In genomic region chr1:90909631-90910152, GRCm38 (mm10) we compare ENCODE assay signal across 9 mouse cellular contexts. TPM values are rescaled to one million over a fixed set of nuclear protein-coding genes. Genes with fewer than 3 reads are reported as not detected.
DNase-seq lines count a peak whose midpoint lies in the region; ATAC-seq and TF ChIP-seq lines count a peak whose summit lies in the region.
"Had no signal": no experiment of that assay in that cellular context is flagged by ENCODE, and none has a peak within 500 bp of the region (broad histone marks: within the 10 kb centered on the region; RNA-seq: fewer than 3 reads in every experiment).

No protein-coding gene starts in this region.

- no peaks in the 10 kb centered on the region for H3K36me3 ChIP-seq in intestine, postnatal 0 days (ENCODE audit: control insufficient read depth, insufficient read depth)

- H3K4me1 ChIP-seq in intestine, postnatal 0 days (replicated peaks; ENCODE audit: control insufficient read depth, insufficient read depth, low read length) = peaks cover 16% of the 10 kb centered on the region

- DNase-seq in urinary bladder, adult 18-20 months (ENCODE audit: low spot score in 2 of 2) = peak; percentile 72
- DNase-seq in urinary bladder, postnatal 10 days (ENCODE audit: low spot score) = no peak
- peak; percentile 77 for DNase-seq in lung, postnatal 14 days
- no peak for DNase-seq in spleen, postnatal 14 days (ENCODE audit: low spot score in 2 of 2)
- DNase-seq in cerebellum, adult 11-12 months = no peak

- no peaks in the 10 kb centered on the region for H3K27me3 ChIP-seq in intestine, postnatal 0 days (replicated peaks; ENCODE audit: control insufficient read depth, insufficient read depth, low read length)

- H3K4me3 ChIP-seq in intestine, postnatal 0 days (ENCODE audit: low read depth, low read length) = no peak overlapping the region

- peak; percentile 73 for TF ChIP-seq CTCF in intestine, postnatal 0 days (IDR thresholded peaks at IDR 0.05; ENCODE audit: low read depth)

- H3K9ac ChIP-seq in intestine, postnatal 0 days (ENCODE audit: low read depth, low read length) = no peak overlapping the region

- WGBS in intestine, postnatal 0 days = 12% methylated on average over 17 of the region's 17 CpGs

- peak; percentile 35 for ATAC-seq in granulocyte monocyte progenitor cell, adult 5-6 weeks (replicated peaks; ENCODE audit: poor library complexity, severe bottlenecking)
- peak; percentile 80 for ATAC-seq in intestine, postnatal 0 days
- ATAC-seq in erythroid progenitor cell, adult 5-6 weeks (replicated peaks; ENCODE audit: low FRiP score, poor library complexity, severe bottlenecking) = no peak

- no peaks in the 10 kb centered on the region for H3K9me3 ChIP-seq in intestine, postnatal 0 days (ENCODE audit: control insufficient read depth)

- peak overlapping the region; percentile 47 for H3K4me2 ChIP-seq in intestine, postnatal 0 days (replicated peaks; ENCODE audit: low read depth)

- peak overlapping the region; percentile 52; the same call in 1 of the 2 replicates for H3K27ac ChIP-seq in intestine, postnatal 0 days (ENCODE audit: low read depth, low read length)

RNA-seq across cellular contexts. Expression of gene Mlph, which starts 5.2 kb away (rescaled TPM):
- 0.17 TPM in 1 of 2 replicates, not detected in the other for total RNA-seq in granulocyte monocyte progenitor cell, adult 5-6 weeks (2014; fragmentation: Nextera tagmentation)
- total RNA-seq in granulocyte monocyte progenitor cell, adult 5-6 weeks (2017) = 0.95 TPM in 1 of 2 replicates, not detected in the other
- 3.0 and 3.4 TPM in 2 replicates for polyA plus RNA-seq in intestine, postnatal 0 days (2015; fragmentation: Nextera tagmentation; extraction: Ambion mirVana)
- total RNA-seq in erythroid progenitor cell, adult 5-6 weeks (2015; ENCODE audit: low replicate concordance) = not detected in 2 replicates
- not detected in 2 replicates for total RNA-seq in erythroid progenitor cell, adult 5-6 weeks (2017; ENCODE audit: low replicate concordance)

RNA-seq across cellular contexts. Expression of gene Prlh, which starts 43.2 kb away (rescaled TPM):
- not detected in 2 replicates for total RNA-seq in granulocyte monocyte progenitor cell, adult 5-6 weeks (2014; fragmentation: Nextera tagmentation)
- not detected in 2 replicates for total RNA-seq in granulocyte monocyte progenitor cell, adult 5-6 weeks (2017)
- not detected in 2 replicates for polyA plus RNA-seq in intestine, postnatal 0 days (2015; fragmentation: Nextera tagmentation; extraction: Ambion mirVana)
- total RNA-seq in erythroid progenitor cell, adult 5-6 weeks (2015; ENCODE audit: low replicate concordance) = not detected in 2 replicates
- total RNA-seq in erythroid progenitor cell, adult 5-6 weeks (2017; ENCODE audit: low replicate concordance) = not detected in 2 replicates
- polyA plus RNA-seq: liver, embryonic 16.5 days had no signal

RNA-seq across cellular contexts. Expression of gene Rab17, which starts 59.8 kb away (rescaled TPM):
- total RNA-seq in granulocyte monocyte progenitor cell, adult 5-6 weeks (2014; fragmentation: Nextera tagmentation) = 3.1 TPM in 1 of 2 replicates, not detected in the other
- total RNA-seq in granulocyte monocyte progenitor cell, adult 5-6 weeks (2017) = 0.47 and 2.0 TPM in 2 replicates
- polyA plus RNA-seq in intestine, postnatal 0 days (2015; fragmentation: Nextera tagmentation; extraction: Ambion mirVana) = 75.4 and 93.3 TPM in 2 replicates
- total RNA-seq in erythroid progenitor cell, adult 5-6 weeks (2015; ENCODE audit: low replicate concordance) = not detected in 2 replicates
- not detected in 2 replicates for total RNA-seq in erythroid progenitor cell, adult 5-6 weeks (2017; ENCODE audit: low replicate concordance)

Comparison
In these comparisons a context has a peak if more than half of its experiments do, and no peak if none do; other contexts are left out.
1. DNase-seq: peak in urinary bladder, adult 18-20 months (2 of 2) and lung, postnatal 14 days (single experiment); none in urinary bladder, postnatal 10 days (single experiment), spleen, postnatal 14 days (0 of 2) and cerebellum, adult 11-12 months (single experiment).